Mouse (Mus musculus) liver, postnatal 0 days (tissue): ENCODE data around the gene Wdr37.

Source experiments
- CTCF ChIP-seq: sonication (generic); IDR thresholded peaks from 2 replicates; pipeline ENCODE4 v1.5.1; 2016; ENCODE audit warnings: antibody characterized with exemption, low read depth
- EP300 ChIP-seq: IDR thresholded peaks from 2 replicates; pipeline ENCODE4 v1.6.1; 2016; ENCODE audit warnings: antibody characterized with exemption, low read depth, mild to moderate bottlenecking

DNA sequence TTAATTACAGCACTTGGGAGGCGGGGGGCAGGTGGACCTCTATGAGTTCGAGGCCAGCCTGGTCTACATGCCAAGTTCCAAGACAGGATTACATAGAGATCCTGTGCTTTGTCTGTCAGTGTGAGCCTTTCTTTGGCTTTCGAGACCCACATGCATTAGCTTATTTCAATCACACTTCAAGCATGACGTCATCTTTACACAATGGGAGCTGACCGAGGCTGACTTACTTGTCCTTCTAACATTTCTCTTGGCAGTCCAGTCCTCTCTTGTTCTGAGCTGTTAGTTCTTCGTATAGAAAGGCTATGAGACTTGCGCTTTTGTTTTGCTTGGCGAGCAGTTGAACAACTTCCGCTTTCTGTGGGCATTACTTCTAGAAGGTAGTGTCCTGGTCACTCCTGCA, 10.8 kb downstream of the Wdr37 start:
- TF ChIP-seq EP300 = no peak
- TF ChIP-seq CTCF = no peak
